Mouse (Mus musculus): ENCODE results near the gene Hfe. TPM values are rescaled to one million over a fixed set of nuclear protein-coding genes. Genes with fewer than 3 reads are reported as not detected.

Hfe gene
- polyA plus RNA-seq (2015; fragmentation: Illumina TruSeq; extraction: RNeasy Lipid Tissue Mini Kit (QIAGEN cat#74804); ENCODE audit: insufficient read depth, low replicate concordance): 28.5 TPM

GRCm38 (mm10) chr13:23710374-23711089 is at the start of gene Hfe:
Gene Hfe, minus strand, starts transcription at chr13:23710854.

GRCm38 (mm10) chr13:23756790-23757189 is 46.1 kb upstream of the Hfe start, which contains the start of gene Hist1h4b:
Gene Hist1h4b, plus strand, starts transcription at chr13:23757013.

DNA sequence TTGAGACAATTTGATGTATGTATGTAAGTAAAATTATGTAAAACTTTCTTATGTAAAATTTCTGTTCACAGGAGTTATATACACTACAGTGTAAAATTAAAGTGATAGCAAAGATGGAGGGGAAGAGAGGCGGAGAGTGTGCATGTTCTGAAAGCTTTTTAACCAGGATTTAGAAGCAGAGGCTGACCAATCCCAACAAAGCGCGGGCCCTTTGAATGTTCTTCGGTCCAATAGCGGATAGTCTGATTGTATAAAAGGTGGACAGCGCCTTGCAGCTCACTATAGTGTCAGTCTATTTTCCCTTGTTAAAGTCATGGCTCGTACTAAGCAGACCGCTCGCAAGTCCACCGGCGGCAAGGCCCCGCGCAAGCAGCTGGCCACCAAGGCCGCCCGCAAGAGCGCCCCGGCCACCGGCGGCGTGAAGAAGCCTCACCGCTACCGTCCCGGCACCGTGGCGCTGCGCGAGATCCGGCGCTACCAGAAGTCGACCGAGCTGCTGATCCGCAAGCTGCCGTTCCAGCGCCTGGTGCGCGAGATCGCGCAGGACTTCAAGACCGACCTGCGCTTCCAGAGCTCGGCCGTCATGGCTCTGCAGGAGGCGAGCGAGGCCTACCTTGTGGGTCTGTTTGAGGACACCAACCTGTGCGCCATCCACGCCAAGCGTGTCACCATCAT is 41.5 kb upstream of the Hfe start, which contains the start of gene Hist1h3b:
TSS of gene Hist1h3b (plus strand) at position 201 of the 675 bp plus-strand sequence.

GRCm38 (mm10) chr13:23750839-23751477 is 40.3 kb upstream of the Hfe start, which contains the start of gene Hist1h2ab:
Gene Hist1h2ab, plus strand, starts transcription at chr13:23751126.

DNA sequence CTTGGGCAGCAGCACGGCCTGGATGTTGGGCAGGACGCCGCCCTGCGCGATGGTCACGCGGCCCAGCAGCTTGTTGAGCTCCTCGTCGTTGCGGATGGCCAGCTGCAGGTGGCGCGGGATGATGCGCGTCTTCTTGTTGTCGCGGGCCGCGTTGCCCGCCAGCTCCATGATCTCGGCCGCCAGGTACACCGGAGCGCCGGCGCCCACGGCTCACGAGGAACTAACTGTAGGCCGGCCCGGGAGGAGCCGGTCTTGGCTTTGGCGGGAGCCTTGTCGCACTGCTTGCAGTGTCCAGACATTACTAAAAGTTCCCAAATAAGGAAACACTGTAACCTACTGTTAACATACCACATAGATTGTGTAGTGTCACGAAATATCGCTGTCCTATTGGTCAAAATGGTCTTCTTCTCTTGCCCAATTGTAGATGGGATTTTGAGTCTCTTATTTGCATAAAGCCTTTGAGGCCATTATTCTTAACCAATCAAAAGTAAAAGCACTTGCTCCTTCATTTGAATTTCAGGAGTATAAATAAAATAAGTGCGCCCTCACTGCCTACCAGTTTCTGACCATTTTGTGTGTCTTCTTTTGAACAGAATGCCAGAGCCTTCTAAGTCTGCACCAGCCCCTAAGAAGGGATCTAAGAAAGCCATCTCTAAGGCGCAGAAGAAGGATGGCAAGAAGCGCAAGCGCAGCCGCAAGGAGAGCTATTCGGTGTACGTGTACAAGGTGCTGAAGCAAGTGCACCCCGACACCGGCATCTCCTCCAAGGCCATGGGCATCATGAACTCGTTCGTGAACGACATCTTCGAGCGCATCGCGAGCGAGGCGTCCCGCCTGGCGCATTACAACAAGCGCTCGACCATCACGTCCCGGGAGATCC is 35.8 kb upstream of the Hfe start, which contains the start of gene Hist1h2bb:
TSS of gene Hist1h2bb (plus strand) at position 534 of the 880 bp plus-strand sequence.

DNA sequence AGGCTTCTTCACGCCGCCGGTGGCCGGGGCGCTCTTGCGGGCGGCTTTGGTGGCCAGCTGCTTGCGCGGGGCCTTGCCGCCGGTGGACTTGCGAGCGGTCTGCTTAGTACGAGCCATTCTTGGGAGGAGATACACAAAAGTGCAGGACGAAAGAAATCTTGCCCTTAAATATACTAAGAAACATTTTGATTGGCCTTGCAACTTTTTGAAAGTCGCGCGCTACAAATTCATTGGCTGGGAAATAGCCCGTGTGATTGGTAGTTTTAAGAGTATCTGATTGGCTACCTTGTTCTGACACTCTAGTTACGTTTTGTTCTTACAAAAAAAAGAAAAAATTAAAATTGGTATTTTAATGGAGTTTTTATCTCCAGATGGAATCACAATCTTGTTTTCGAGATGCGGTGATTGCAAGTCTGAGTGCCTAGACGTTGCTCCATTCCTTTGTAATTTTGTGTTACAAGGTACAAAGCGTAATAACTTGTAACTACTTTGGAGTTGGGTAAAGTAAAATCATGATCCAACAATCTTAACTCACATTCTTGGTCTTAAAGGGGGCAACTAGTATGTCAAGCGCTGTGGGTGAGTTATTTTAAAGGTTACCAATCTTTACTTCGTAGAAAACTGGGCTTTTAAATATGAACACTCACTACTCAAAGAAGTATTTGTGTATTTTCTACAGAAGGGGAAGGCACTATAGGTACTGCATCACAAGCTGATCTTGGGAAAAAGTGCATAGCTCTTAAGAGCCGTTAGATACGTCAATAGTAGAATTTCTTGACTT is 34.9 kb upstream of the Hfe start, which contains the start of gene Hist1h3c:
TSS of gene Hist1h3c (minus strand) at position 222 of the 781 bp plus-strand sequence.

GRCm38 (mm10) chr13:23738677-23739068 is 28.0 kb upstream of the Hfe start, which contains the start of gene Hist1h1c:
Gene Hist1h1c, plus strand, starts transcription at chr13:23738808.

GRCm38 (mm10) chr13:23698300-23698693 is 12.4 kb downstream of the Hfe start, which contains the start of gene Hist1h4c:
Gene Hist1h4c, minus strand, starts transcription at chr13:23698454.

GRCm38 (mm10) chr13:23695514-23695913 is 15.1 kb downstream of the Hfe start, which contains the start of gene Hist1h1t:
Gene Hist1h1t, plus strand, starts transcription at chr13:23695814.

DNA sequence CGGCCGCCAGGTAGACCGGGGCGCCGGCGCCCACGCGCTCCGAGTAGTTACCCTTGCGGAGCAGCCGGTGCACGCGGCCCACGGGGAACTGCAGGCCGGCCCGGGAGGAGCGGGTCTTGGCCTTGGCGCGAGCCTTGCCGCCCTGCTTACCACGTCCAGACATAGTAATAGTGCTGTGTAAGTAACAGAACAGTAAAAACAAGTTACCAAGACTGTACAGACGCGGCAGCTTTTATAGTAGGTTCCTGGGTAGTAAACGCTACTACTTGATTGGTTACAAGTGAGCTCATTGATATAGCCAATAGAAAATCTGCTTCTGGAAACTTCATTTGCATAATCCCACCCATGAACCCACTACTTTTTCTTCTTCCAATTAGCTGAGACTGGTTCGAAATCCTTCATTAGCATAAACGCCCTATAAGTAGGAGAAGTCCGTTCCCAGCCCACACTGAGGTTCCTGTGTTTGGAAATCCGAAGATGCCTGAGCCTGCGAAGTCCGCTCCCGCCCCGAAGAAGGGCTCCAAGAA is 26.8 kb downstream of the Hfe start, which contains the start of the genes Hist1h2ac and Hist1h2bc:
TSS of gene Hist1h2ac (minus strand) at position 194 of the 527 bp plus-strand sequence.
TSS of gene Hist1h2bc (plus strand) at position 445 of the 527 bp plus-strand sequence.

Other genes with a start within 250 kb of the Hfe start
- 0.23 TPM for gene Btn1a1, start 245.0 kb downstream of the Hfe start, polyA plus RNA-seq (2015; fragmentation: Illumina TruSeq; extraction: RNeasy Lipid Tissue Mini Kit (QIAGEN cat#74804); ENCODE audit: insufficient read depth, low replicate concordance)
- 0.15 TPM for gene Btn2a2, start 222.0 kb downstream of the Hfe start, polyA plus RNA-seq (2015; fragmentation: Illumina TruSeq; extraction: RNeasy Lipid Tissue Mini Kit (QIAGEN cat#74804); ENCODE audit: insufficient read depth, low replicate concordance)
- not detected for gene Hist1h4h, start 179.8 kb downstream of the Hfe start, polyA plus RNA-seq (2015; fragmentation: Illumina TruSeq; extraction: RNeasy Lipid Tissue Mini Kit (QIAGEN cat#74804); ENCODE audit: insufficient read depth, low replicate concordance)
- gene Hist1h2af, start 176.9 kb downstream of the Hfe start, polyA plus RNA-seq (2015; fragmentation: Illumina TruSeq; extraction: RNeasy Lipid Tissue Mini Kit (QIAGEN cat#74804); ENCODE audit: insufficient read depth, low replicate concordance): not detected
- gene Hist1h3g, start 175.4 kb downstream of the Hfe start, polyA plus RNA-seq (2015; fragmentation: Illumina TruSeq; extraction: RNeasy Lipid Tissue Mini Kit (QIAGEN cat#74804); ENCODE audit: insufficient read depth, low replicate concordance): not detected
- gene Hist1h2bh, start 167.5 kb downstream of the Hfe start, polyA plus RNA-seq (2015; fragmentation: Illumina TruSeq; extraction: RNeasy Lipid Tissue Mini Kit (QIAGEN cat#74804); ENCODE audit: insufficient read depth, low replicate concordance): 0.36 TPM
- not detected for gene Hist1h3f, start 166.8 kb downstream of the Hfe start, polyA plus RNA-seq (2015; fragmentation: Illumina TruSeq; extraction: RNeasy Lipid Tissue Mini Kit (QIAGEN cat#74804); ENCODE audit: insufficient read depth, low replicate concordance)
- not detected for gene Hist1h4f, start 159.2 kb downstream of the Hfe start, polyA plus RNA-seq (2015; fragmentation: Illumina TruSeq; extraction: RNeasy Lipid Tissue Mini Kit (QIAGEN cat#74804); ENCODE audit: insufficient read depth, low replicate concordance)
- 0.11 TPM for gene Hist1h1d, start 157.6 kb downstream of the Hfe start, polyA plus RNA-seq (2015; fragmentation: Illumina TruSeq; extraction: RNeasy Lipid Tissue Mini Kit (QIAGEN cat#74804); ENCODE audit: insufficient read depth, low replicate concordance)
- gene Hist1h3e, start 148.5 kb downstream of the Hfe start, polyA plus RNA-seq (2015; fragmentation: Illumina TruSeq; extraction: RNeasy Lipid Tissue Mini Kit (QIAGEN cat#74804); ENCODE audit: insufficient read depth, low replicate concordance): not detected
- gene Hist1h2ae, start 139.6 kb downstream of the Hfe start, polyA plus RNA-seq (2015; fragmentation: Illumina TruSeq; extraction: RNeasy Lipid Tissue Mini Kit (QIAGEN cat#74804); ENCODE audit: insufficient read depth, low replicate concordance): 0.52 TPM
- gene Hist1h2bg, start 139.5 kb downstream of the Hfe start, polyA plus RNA-seq (2015; fragmentation: Illumina TruSeq; extraction: RNeasy Lipid Tissue Mini Kit (QIAGEN cat#74804); ENCODE audit: insufficient read depth, low replicate concordance): 1.1 TPM
- not detected for gene Hist1h2bf, start 136.7 kb downstream of the Hfe start, polyA plus RNA-seq (2015; fragmentation: Illumina TruSeq; extraction: RNeasy Lipid Tissue Mini Kit (QIAGEN cat#74804); ENCODE audit: insufficient read depth, low replicate concordance)
- gene Hist1h2ad, start 136.5 kb downstream of the Hfe start, polyA plus RNA-seq (2015; fragmentation: Illumina TruSeq; extraction: RNeasy Lipid Tissue Mini Kit (QIAGEN cat#74804); ENCODE audit: insufficient read depth, low replicate concordance): not detected
- 0.39 TPM for gene Hist1h3d, start 135.1 kb downstream of the Hfe start, polyA plus RNA-seq (2015; fragmentation: Illumina TruSeq; extraction: RNeasy Lipid Tissue Mini Kit (QIAGEN cat#74804); ENCODE audit: insufficient read depth, low replicate concordance)
- gene Hist1h4d, start 129.3 kb downstream of the Hfe start, polyA plus RNA-seq (2015; fragmentation: Illumina TruSeq; extraction: RNeasy Lipid Tissue Mini Kit (QIAGEN cat#74804); ENCODE audit: insufficient read depth, low replicate concordance): not detected
- 3.3 TPM for gene Hist1h2be, start 89.7 kb downstream of the Hfe start, polyA plus RNA-seq (2015; fragmentation: Illumina TruSeq; extraction: RNeasy Lipid Tissue Mini Kit (QIAGEN cat#74804); ENCODE audit: insufficient read depth, low replicate concordance)
- 0.40 TPM for gene Hist1h1e, start 88.3 kb downstream of the Hfe start, polyA plus RNA-seq (2015; fragmentation: Illumina TruSeq; extraction: RNeasy Lipid Tissue Mini Kit (QIAGEN cat#74804); ENCODE audit: insufficient read depth, low replicate concordance)
- 0.75 TPM for gene Hist1h2ac, start 26.9 kb downstream of the Hfe start, polyA plus RNA-seq (2015; fragmentation: Illumina TruSeq; extraction: RNeasy Lipid Tissue Mini Kit (QIAGEN cat#74804); ENCODE audit: insufficient read depth, low replicate concordance)
- gene Hist1h2bc, start 26.7 kb downstream of the Hfe start, polyA plus RNA-seq (2015; fragmentation: Illumina TruSeq; extraction: RNeasy Lipid Tissue Mini Kit (QIAGEN cat#74804); ENCODE audit: insufficient read depth, low replicate concordance): 19.4 TPM
- gene Hist1h1t, start 15.0 kb downstream of the Hfe start, polyA plus RNA-seq (2015; fragmentation: Illumina TruSeq; extraction: RNeasy Lipid Tissue Mini Kit (QIAGEN cat#74804); ENCODE audit: insufficient read depth, low replicate concordance): not detected
- gene Hist1h4c, start 12.4 kb downstream of the Hfe start, polyA plus RNA-seq (2015; fragmentation: Illumina TruSeq; extraction: RNeasy Lipid Tissue Mini Kit (QIAGEN cat#74804); ENCODE audit: insufficient read depth, low replicate concordance): not detected
- 26.6 TPM for gene Hist1h1c, start 28.0 kb upstream of the Hfe start, polyA plus RNA-seq (2015; fragmentation: Illumina TruSeq; extraction: RNeasy Lipid Tissue Mini Kit (QIAGEN cat#74804); ENCODE audit: insufficient read depth, low replicate concordance)
- gene Hist1h3c, start 34.7 kb upstream of the Hfe start, polyA plus RNA-seq (2015; fragmentation: Illumina TruSeq; extraction: RNeasy Lipid Tissue Mini Kit (QIAGEN cat#74804); ENCODE audit: insufficient read depth, low replicate concordance): not detected
- not detected for gene Hist1h2bb, start 35.9 kb upstream of the Hfe start, polyA plus RNA-seq (2015; fragmentation: Illumina TruSeq; extraction: RNeasy Lipid Tissue Mini Kit (QIAGEN cat#74804); ENCODE audit: insufficient read depth, low replicate concordance)
- gene Hist1h2ab, start 40.3 kb upstream of the Hfe start, polyA plus RNA-seq (2015; fragmentation: Illumina TruSeq; extraction: RNeasy Lipid Tissue Mini Kit (QIAGEN cat#74804); ENCODE audit: insufficient read depth, low replicate concordance): not detected
- gene Hist1h3b, start 41.4 kb upstream of the Hfe start, polyA plus RNA-seq (2015; fragmentation: Illumina TruSeq; extraction: RNeasy Lipid Tissue Mini Kit (QIAGEN cat#74804); ENCODE audit: insufficient read depth, low replicate concordance): not detected
- not detected for gene Hist1h4b, start 46.2 kb upstream of the Hfe start, polyA plus RNA-seq (2015; fragmentation: Illumina TruSeq; extraction: RNeasy Lipid Tissue Mini Kit (QIAGEN cat#74804); ENCODE audit: insufficient read depth, low replicate concordance)
- gene Hist1h4a, start 50.4 kb upstream of the Hfe start, polyA plus RNA-seq (2015; fragmentation: Illumina TruSeq; extraction: RNeasy Lipid Tissue Mini Kit (QIAGEN cat#74804); ENCODE audit: insufficient read depth, low replicate concordance): not detected
- not detected for gene Hist1h3a, start 51.5 kb upstream of the Hfe start, polyA plus RNA-seq (2015; fragmentation: Illumina TruSeq; extraction: RNeasy Lipid Tissue Mini Kit (QIAGEN cat#74804); ENCODE audit: insufficient read depth, low replicate concordance)
- gene Hist1h1a, start 52.8 kb upstream of the Hfe start, polyA plus RNA-seq (2015; fragmentation: Illumina TruSeq; extraction: RNeasy Lipid Tissue Mini Kit (QIAGEN cat#74804); ENCODE audit: insufficient read depth, low replicate concordance): not detected
- not detected for gene Trim38, start 59.1 kb upstream of the Hfe start, polyA plus RNA-seq (2015; fragmentation: Illumina TruSeq; extraction: RNeasy Lipid Tissue Mini Kit (QIAGEN cat#74804); ENCODE audit: insufficient read depth, low replicate concordance)
- gene Slc17a2, start 96.1 kb upstream of the Hfe start, polyA plus RNA-seq (2015; fragmentation: Illumina TruSeq; extraction: RNeasy Lipid Tissue Mini Kit (QIAGEN cat#74804); ENCODE audit: insufficient read depth, low replicate concordance): not detected
- gene Slc17a3, start 128.6 kb upstream of the Hfe start, polyA plus RNA-seq (2015; fragmentation: Illumina TruSeq; extraction: RNeasy Lipid Tissue Mini Kit (QIAGEN cat#74804); ENCODE audit: insufficient read depth, low replicate concordance): not detected
- gene Slc17a1, start 156.9 kb upstream of the Hfe start, polyA plus RNA-seq (2015; fragmentation: Illumina TruSeq; extraction: RNeasy Lipid Tissue Mini Kit (QIAGEN cat#74804); ENCODE audit: insufficient read depth, low replicate concordance): not detected
- not detected for gene Slc17a4, start 204.2 kb upstream of the Hfe start, polyA plus RNA-seq (2015; fragmentation: Illumina TruSeq; extraction: RNeasy Lipid Tissue Mini Kit (QIAGEN cat#74804); ENCODE audit: insufficient read depth, low replicate concordance)
- gene Hist1h2ba, start 223.3 kb upstream of the Hfe start, polyA plus RNA-seq (2015; fragmentation: Illumina TruSeq; extraction: RNeasy Lipid Tissue Mini Kit (QIAGEN cat#74804); ENCODE audit: insufficient read depth, low replicate concordance): not detected
- not detected for gene Hist1h2aa, start 223.6 kb upstream of the Hfe start, polyA plus RNA-seq (2015; fragmentation: Illumina TruSeq; extraction: RNeasy Lipid Tissue Mini Kit (QIAGEN cat#74804); ENCODE audit: insufficient read depth, low replicate concordance)